Mouse (Mus musculus): Measurements from ENCODE around the gene Gm36210. TPM values are rescaled to one million over a fixed set of nuclear protein-coding genes. Genes with fewer than 3 reads are reported as not detected.

Gm36210 gene
- polyA plus RNA-seq, 2 experiments: 0.02 TPM; not detected in 1

DNA sequence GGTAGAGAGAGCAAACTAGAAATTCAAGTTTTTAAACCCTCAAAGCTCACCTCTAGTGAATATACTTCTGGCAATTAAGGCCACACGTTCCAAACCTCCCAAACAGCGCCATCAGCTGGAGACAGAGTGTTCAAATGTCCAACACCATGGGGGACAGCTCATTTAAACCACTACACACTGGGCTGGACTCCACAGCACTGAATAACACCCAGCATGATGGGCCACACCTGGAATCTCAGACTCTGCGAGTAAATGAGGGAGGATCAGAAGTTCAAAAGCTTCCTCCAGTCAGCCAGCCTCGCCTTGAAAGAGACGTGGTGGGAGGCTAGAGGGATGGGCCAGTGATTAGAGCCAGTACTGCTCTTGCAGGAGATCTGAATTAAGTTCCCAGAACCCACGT lies 36.2 kb downstream of the Gm36210 start, which contains the start of gene Isoc2b:
Gene Isoc2b (minus strand): TSS at position 126 of the 400 bp plus-strand sequence.
- Histone ChIP-seq H3K27ac (no peak within 1 kb of the TSS), H3K27me3 (ENCODE audit: control insufficient read depth, insufficient read depth, low read length) (no peaks in the 10 kb centered on the region), H3K4me1 (replicated peaks; ENCODE audit: control insufficient read depth in 2 of 2, insufficient read depth in 2 of 2, low read length in 1 of 2) (peaks cover 4 to 10% of the 10 kb centered on the region in 2 experiments; a peak in 3 of 4 replicates), H3K36me3 (replicated peaks; ENCODE audit: control insufficient read depth, insufficient read depth, low read depth) (no peaks in the 10 kb centered on the region), H3K9me3 (ENCODE audit: control insufficient read depth, low read length) (no peaks in the 10 kb centered on the region), H3K4me2 (ENCODE audit: low read depth) (no peak within 1 kb of the TSS), H3K9ac (replicated peaks) (no peak within 1 kb of the TSS), H3K4me3 (ENCODE audit: insufficient read depth in 1 of 2, low read depth in 2 of 2, low read length in 2 of 2) (no peak within 1 kb of the TSS)
- TF ChIP-seq EP300 (IDR thresholded peaks at IDR 0.05; ENCODE audit: low read depth) (no peak), CTCF (IDR thresholded peaks at IDR 0.05; ENCODE audit: low read depth) (0 out of 2 replicates have a peak, but pooled peaks have one; percentile 9)
- WGBS (ENCODE audit: insufficient replicate concordance): 48% methylated on average over 6 of the region's 6 CpGs
- ATAC-seq (ENCODE audit: insufficient read depth): no peak
- DNase-seq (ENCODE audit: low read depth in 3 of 3, low spot score in 3 of 3): no peak

DNA sequence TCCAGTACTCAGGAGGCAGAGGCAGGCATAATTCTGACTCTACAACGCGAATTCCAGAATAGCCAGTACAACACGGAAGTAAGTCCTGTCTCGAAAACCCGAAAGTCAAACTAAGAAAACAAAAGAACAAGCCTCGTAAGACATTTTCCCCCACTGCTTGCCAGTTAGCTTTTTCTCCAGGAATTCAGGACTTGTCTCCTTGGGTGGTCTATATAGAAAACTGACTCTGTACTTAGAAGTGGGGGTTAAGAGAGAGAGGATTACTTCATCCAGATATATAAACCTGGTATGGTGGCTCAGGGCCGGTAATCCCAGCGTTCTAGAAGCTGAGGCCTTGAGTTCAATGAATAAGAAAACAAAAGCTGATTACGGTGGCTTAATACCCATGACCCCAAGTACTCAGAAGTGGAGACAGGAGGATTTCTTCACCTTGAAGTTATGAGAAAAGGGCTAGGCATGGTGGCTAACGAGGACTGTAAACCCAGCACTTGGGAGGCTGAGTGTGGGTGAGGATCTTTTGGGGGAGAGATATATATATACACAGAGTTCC lies 39.6 kb downstream of the Gm36210 start:
- DNase-seq (ENCODE audit: low read depth in 3 of 3, low spot score in 3 of 3) (no peak), ATAC-seq (ENCODE audit: insufficient read depth) (no peak)
- peak overlapping the region; percentile 0 for H3K27ac ChIP-seq
- TF ChIP-seq EP300 (IDR thresholded peaks at IDR 0.05; ENCODE audit: low read depth) (no peak), CTCF (IDR thresholded peaks at IDR 0.05; ENCODE audit: low read depth) (no peak)
- 35% methylated on average over 10 of the region's 10 CpGs for whole genome bisulfite sequencing (ENCODE audit: insufficient replicate concordance)
- H3K4me2 ChIP-seq (ENCODE audit: low read depth): peak overlapping the region; percentile 84
- H3K4me1 ChIP-seq (replicated peaks; ENCODE audit: control insufficient read depth in 2 of 2, insufficient read depth in 2 of 2, low read length in 1 of 2): peaks cover 4 to 11% of the 10 kb centered on the region in 2 experiments; a peak in 3 of 4 replicates
- peak overlapping the region; percentile 63 to 96 for H3K4me3 ChIP-seq (ENCODE audit: insufficient read depth in 1 of 2, low read depth in 2 of 2, low read length in 2 of 2)
- no peaks in the 10 kb centered on the region for H3K9me3 ChIP-seq (ENCODE audit: control insufficient read depth, low read length)
- H3K27me3 ChIP-seq (ENCODE audit: control insufficient read depth, insufficient read depth, low read length): no peaks in the 10 kb centered on the region
- H3K9ac ChIP-seq (replicated peaks): peak overlapping the region; percentile 73
- no peaks in the 10 kb centered on the region for H3K36me3 ChIP-seq (replicated peaks; ENCODE audit: control insufficient read depth, insufficient read depth, low read depth)

DNA sequence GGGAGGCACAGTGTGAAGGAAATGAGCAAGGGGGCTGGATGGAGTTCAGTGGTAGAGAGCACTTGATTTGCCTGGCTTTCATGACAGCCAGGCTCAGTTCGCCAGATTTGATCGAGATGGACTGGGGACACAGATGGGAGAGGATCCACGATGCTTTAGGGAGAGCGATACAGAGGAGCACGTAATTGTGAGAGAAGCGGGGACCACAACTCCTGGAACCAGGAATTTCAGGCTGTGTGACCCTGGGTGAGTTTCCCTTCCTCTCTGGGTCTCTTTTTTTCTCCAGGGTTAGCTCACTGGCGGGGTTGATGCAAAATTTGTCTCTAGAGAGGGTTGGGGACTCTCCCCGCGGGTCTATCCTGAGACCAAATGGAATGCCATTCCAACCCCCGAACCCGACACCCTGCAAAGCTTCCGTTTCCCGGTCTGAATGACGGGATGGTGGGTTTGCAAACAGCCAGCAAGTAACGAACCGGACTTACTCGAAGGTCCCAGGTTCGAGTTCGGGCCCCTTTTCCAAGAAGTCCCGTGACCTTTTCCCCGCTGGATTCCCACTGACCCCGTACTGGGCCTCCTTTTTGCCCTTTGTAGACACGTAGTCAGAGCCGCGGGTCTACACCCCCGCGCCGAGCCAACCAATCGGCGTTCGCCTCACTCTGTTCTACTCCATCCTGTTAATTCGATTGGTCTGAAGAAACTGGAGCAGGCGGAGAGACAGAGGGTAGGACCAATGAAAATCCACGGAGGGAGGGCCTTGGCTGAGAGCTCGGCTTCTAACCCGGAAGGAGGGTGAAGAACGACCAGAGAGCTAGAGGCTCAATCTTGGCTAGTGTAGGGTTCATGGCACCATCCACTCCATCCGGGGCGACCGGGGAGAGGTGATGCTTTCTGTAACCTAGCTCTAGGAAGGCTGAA lies 40.5 kb downstream of the Gm36210 start:
- WGBS (ENCODE audit: insufficient replicate concordance): 4% methylated on average over 40 of the region's 40 CpGs
- Histone ChIP-seq H3K27me3 (ENCODE audit: control insufficient read depth, insufficient read depth, low read length) (no peaks in the 10 kb centered on the region), H3K4me2 (ENCODE audit: low read depth) (peak overlapping the region; percentile 84), H3K4me3 (ENCODE audit: insufficient read depth in 1 of 2, low read depth in 2 of 2, low read length in 2 of 2) (peak overlapping the region; percentile 63 to 96), H3K4me1 (replicated peaks; ENCODE audit: control insufficient read depth in 2 of 2, insufficient read depth in 2 of 2, low read length in 1 of 2) (peaks cover 4 to 11% of the 10 kb centered on the region in 2 experiments; a peak in 3 of 4 replicates), H3K36me3 (replicated peaks; ENCODE audit: control insufficient read depth, insufficient read depth, low read depth) (no peaks in the 10 kb centered on the region), H3K27ac (peak overlapping the region; percentile 0; the same call in 1 of the 2 replicates), H3K9ac (replicated peaks) (peak overlapping the region; percentile 73), H3K9me3 (ENCODE audit: control insufficient read depth, low read length) (no peaks in the 10 kb centered on the region)
- DNase-seq (ENCODE audit: low read depth in 3 of 3, low spot score in 3 of 3) (peak; percentile 98), ATAC-seq (ENCODE audit: insufficient read depth) (peak; percentile 100)
- TF ChIP-seq EP300 (IDR thresholded peaks at IDR 0.05; ENCODE audit: low read depth) (no peak), CTCF (IDR thresholded peaks at IDR 0.05; ENCODE audit: low read depth) (no peak)

DNA sequence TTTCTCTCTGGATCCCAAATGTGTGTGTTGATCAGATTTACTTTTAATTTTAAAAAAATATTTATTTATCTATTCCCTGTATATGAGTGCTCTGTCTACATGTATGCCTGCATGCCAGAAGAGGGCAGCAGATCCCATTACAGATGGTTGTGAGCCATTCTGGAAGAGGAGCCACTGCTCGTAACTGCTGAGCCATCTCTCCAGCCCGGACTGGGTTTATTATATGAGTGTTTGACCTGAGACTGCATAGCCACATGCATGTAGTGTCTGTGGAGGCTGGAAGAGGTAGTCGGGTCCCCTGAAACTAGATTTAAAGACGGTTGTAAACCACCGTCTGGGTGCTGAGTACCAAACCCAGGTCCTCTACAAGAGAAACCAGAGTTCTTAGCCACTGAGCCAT lies 41.2 kb downstream of the Gm36210 start:
- H3K9me3 ChIP-seq (ENCODE audit: control insufficient read depth, low read length): no peaks in the 10 kb centered on the region
- peak overlapping the region; percentile 63 to 96; a peak in 3 of 4 replicates for H3K4me3 ChIP-seq (ENCODE audit: insufficient read depth in 1 of 2, low read depth in 2 of 2, low read length in 2 of 2)
- no peak overlapping the region for H3K27ac ChIP-seq
- ATAC-seq (ENCODE audit: insufficient read depth) (0 out of 2 replicates have a peak, but pooled peaks have one; percentile 24), DNase-seq (ENCODE audit: low read depth in 3 of 3, low spot score in 3 of 3) (peak in 2 of 3 experiments; percentile 36 to 46)
- H3K9ac ChIP-seq (replicated peaks): no peak overlapping the region
- no peaks in the 10 kb centered on the region for H3K36me3 ChIP-seq (replicated peaks; ENCODE audit: control insufficient read depth, insufficient read depth, low read depth)
- no peaks in the 10 kb centered on the region for H3K27me3 ChIP-seq (ENCODE audit: control insufficient read depth, insufficient read depth, low read length)
- peak overlapping the region; percentile 84 for H3K4me2 ChIP-seq (ENCODE audit: low read depth)
- WGBS (ENCODE audit: insufficient replicate concordance): 45% methylated on average over 5 of the region's 5 CpGs
- no peak for TF ChIP-seq EP300 (IDR thresholded peaks at IDR 0.05; ENCODE audit: low read depth)
- TF ChIP-seq CTCF (IDR thresholded peaks at IDR 0.05; ENCODE audit: low read depth): peak; percentile 76
- H3K4me1 ChIP-seq (replicated peaks; ENCODE audit: control insufficient read depth in 2 of 2, insufficient read depth in 2 of 2, low read length in 1 of 2): peaks cover 4 to 11% of the 10 kb centered on the region in 2 experiments; a peak in 3 of 4 replicates

Data from liver, embryonic 14.5 days (tissue).